Mouse (Mus musculus) forebrain, embryonic 14.5 days (tissue): ENCODE data around the gene Tbl3. TPM values are rescaled to one million over a fixed set of nuclear protein-coding genes. Genes with fewer than 3 reads are reported as not detected.
A peak's percentile ranks its signal among the peaks of the same experiment; 100 is the strongest.

Experiments
- ATAC-seq: fragments of 200-750 bp; cut with Nextera tagmentation; 2 replicates; pipeline ENCODE4 v1.8.0; 2017; ENCODE audit warnings: mild to moderate bottlenecking, moderate library complexity
- DNase-seq: peaks from one replicate; pipeline ENCODE4 v3.0.0-alpha.2; 2015; ENCODE audit warnings: low spot score
- H3K27ac ChIP-seq: fragments of 300-500 bp; sonication (generic); 2 replicates; pipeline ENCODE4 v1.5.1; 2014; ENCODE audit warnings: low read depth, mild to moderate bottlenecking, control low read depth, low read length, moderate library complexity
- H3K27me3 ChIP-seq: fragments of 300-500 bp; sonication (generic); replicated peaks from 2 replicates; pipeline ENCODE4 v1.6.1; 2014; ENCODE audit warnings: low read length, control low read depth, mixed read lengths; ENCODE audit not compliant: control insufficient read depth, insufficient read depth
- H3K36me3 ChIP-seq: fragments of 300-500 bp; sonication (generic); 2 replicates; pipeline ENCODE4 v1.6.1; 2014; ENCODE audit warnings: low read length, control low read depth; ENCODE audit not compliant: control insufficient read depth, insufficient read depth
- H3K4me1 ChIP-seq: fragments of 300-500 bp; sonication (generic); 2 replicates; pipeline ENCODE4 v1.6.1; 2014; ENCODE audit warnings: antibody characterized with exemption, low read length, control low read depth; ENCODE audit not compliant: control insufficient read depth, insufficient read depth
- H3K4me2 ChIP-seq: fragments of 300-500 bp; sonication (generic); 2 replicates; pipeline ENCODE4 v1.6.1; 2014; ENCODE audit warnings: mild to moderate bottlenecking, control low read depth, low read length
- H3K4me3 ChIP-seq: fragments of 300-500 bp; sonication (generic); 2 replicates; pipeline ENCODE4 v1.5.1; 2014; ENCODE audit warnings: low read depth, low read length, control low read depth
- H3K9ac ChIP-seq: fragments of 300-500 bp; sonication (generic); 2 replicates; pipeline ENCODE4 v1.6.1; 2014; ENCODE audit warnings: mild to moderate bottlenecking, low read length, control low read depth, moderate library complexity
- H3K9me3 ChIP-seq: fragments of 300-500 bp; sonication (generic); replicated peaks from 2 replicates; pipeline ENCODE4 v1.6.1; 2016; ENCODE audit warnings: low read length, control low read depth, mixed read lengths; ENCODE audit not compliant: control insufficient read depth
- whole genome bisulfite sequencing: fragments of 180-500 bp; shearing (Covaris S2); extraction: QIAGEN DNeasy Blood & Tissue Kit; methylation state at CpG from one replicate; pipeline ENCODE4 v1.1.7; 2014; 5-methylcytosine and 5-hydroxymethylcytosine counted together
- polyA plus RNA-seq: library from polyadenylated mRNA; unstranded; fragments of >200 nt; fragmentation: Nextera tagmentation; extraction: Ambion mirVana; gene quantifications from 2 replicates; pipeline ENCODE4 v1.2.1, GENCODE M21; 2014

Gene Tbl3
- polyA plus RNA-seq, 1 experiment from 2014 or later: 86.1 TPM

- H3K9ac ChIP-seq: no peak overlapping the region
- no peaks in the 10 kb centered on the region for H3K27me3 ChIP-seq
- no peak overlapping the region for H3K4me3 ChIP-seq
- peaks cover 14% of the 10 kb centered on the region for H3K36me3 ChIP-seq
- DNase-seq (peak; percentile 57), ATAC-seq (no peak)
- 35% methylated on average over 2 of the region's 2 CpGs for WGBS
- no peak overlapping the region for H3K27ac ChIP-seq
- peaks cover 2% of the 10 kb centered on the region for H3K4me1 ChIP-seq
- no peaks in the 10 kb centered on the region for H3K9me3 ChIP-seq
- no peak overlapping the region for H3K4me2 ChIP-seq
These were observed 1.2 kb upstream of the Tbl3 start for GRCm38 (mm10) chr17:24708646-24709045.

GRCm38 (mm10) chr17:24707801-24708425, 453 bp upstream of the Tbl3 start:
- peak overlapping the region; percentile 69 for H3K9ac ChIP-seq
- H3K4me1 ChIP-seq: peaks cover 2% of the 10 kb centered on the region
- 7% methylated on average over 24 of the region's 24 CpGs for WGBS
- no peaks in the 10 kb centered on the region for H3K9me3 ChIP-seq
- H3K27ac ChIP-seq: peak overlapping the region; percentile 72; the same call in 1 of the 2 replicates
- H3K27me3 ChIP-seq: no peaks in the 10 kb centered on the region
- H3K36me3 ChIP-seq: peaks cover 18% of the 10 kb centered on the region
- peak overlapping the region; percentile 65 for H3K4me3 ChIP-seq
- peak overlapping the region; percentile 81 for H3K4me2 ChIP-seq
- ATAC-seq (peak; percentile 57), DNase-seq (no peak)

- Histone ChIP-seq H3K4me2 (no peak overlapping the region), H3K9me3 (no peaks in the 10 kb centered on the region), H3K27ac (no peak overlapping the region), H3K9ac (no peak overlapping the region), H3K36me3 (peaks cover 38% of the 10 kb centered on the region), H3K4me3 (no peak overlapping the region), H3K27me3 (no peaks in the 10 kb centered on the region), H3K4me1 (peaks cover 2% of the 10 kb centered on the region)
- ATAC-seq (no peak), DNase-seq (no peak)
- 95% methylated on average over 3 of the region's 3 CpGs for WGBS
These were observed 1.6 kb downstream of the Tbl3 start for GRCm38 (mm10) chr17:24705821-24706220.

- Histone ChIP-seq H3K36me3 (peaks cover 51% of the 10 kb centered on the region), H3K27me3 (no peaks in the 10 kb centered on the region), H3K9ac (no peak overlapping the region), H3K4me3 (no peak overlapping the region), H3K4me1 (peaks cover 6% of the 10 kb centered on the region; the same call in 1 of the 2 replicates), H3K9me3 (no peaks in the 10 kb centered on the region), H3K4me2 (no peak overlapping the region), H3K27ac (no peak overlapping the region)
- DNase-seq: no peak
- no peak for ATAC-seq
- 91% methylated on average over 9 of the region's 9 CpGs for WGBS
These were observed 6.2 kb downstream of the Tbl3 start for GRCm38 (mm10) chr17:24701251-24701650.

GRCm38 (mm10) chr17:24699473-24699872, 8.0 kb downstream of the Tbl3 start:
- Histone ChIP-seq H3K4me1 (peaks cover 11% of the 10 kb centered on the region), H3K9me3 (no peaks in the 10 kb centered on the region), H3K4me2 (no peak overlapping the region), H3K36me3 (peaks cover 45% of the 10 kb centered on the region), H3K9ac (no peak overlapping the region), H3K27ac (no peak overlapping the region), H3K4me3 (no peak overlapping the region), H3K27me3 (no peaks in the 10 kb centered on the region)
- DNase-seq (no peak), ATAC-seq (no peak)
- WGBS: 83% methylated on average over 2 of the region's 2 CpGs

GRCm38 (mm10) chr17:24698715-24699114, 8.7 kb downstream of the Tbl3 start:
- 67% methylated on average over 9 of the region's 9 CpGs for WGBS

GRCm38 (mm10) chr17:24697985-24698384, 9.5 kb downstream of the Tbl3 start:
- no peak for DNase-seq
- no peak overlapping the region for H3K9ac ChIP-seq
- H3K4me2 ChIP-seq: no peak overlapping the region
- H3K9me3 ChIP-seq: no peaks in the 10 kb centered on the region
- peaks cover 38% of the 10 kb centered on the region for H3K36me3 ChIP-seq
- H3K4me1 ChIP-seq: peaks cover 11% of the 10 kb centered on the region
- ATAC-seq: no peak
- no peak overlapping the region for H3K27ac ChIP-seq
- H3K27me3 ChIP-seq: no peaks in the 10 kb centered on the region
- WGBS: 15% methylated on average over 5 of the region's 5 CpGs
- H3K4me3 ChIP-seq: no peak overlapping the region

More at GRCm38 (mm10) chr17:24698715-24699114, 8.7 kb downstream of the Tbl3 start:
- no peak for ATAC-seq
- H3K27me3 ChIP-seq: no peaks in the 10 kb centered on the region
- H3K36me3 ChIP-seq: peaks cover 37% of the 10 kb centered on the region
- no peak overlapping the region for H3K27ac ChIP-seq
- H3K9ac ChIP-seq: no peak overlapping the region
- H3K9me3 ChIP-seq: no peaks in the 10 kb centered on the region
- peaks cover 11% of the 10 kb centered on the region for H3K4me1 ChIP-seq
- no peak overlapping the region for H3K4me3 ChIP-seq
- H3K4me2 ChIP-seq: no peak overlapping the region
- DNase-seq: no peak

GRCm38 (mm10) chr17:24696011-24696697, 11.3 kb downstream of the Tbl3 start, which contains the start of the genes Gfer and Noxo1:
Gfer (minus strand) TSS chr17:24696156.
Noxo1 (plus strand) TSS chr17:24696234.
- Histone ChIP-seq H3K9ac (peak within 1 kb of the TSS; percentile 85), H3K27ac (peak within 1 kb of the TSS; percentile 80), H3K36me3 (peaks cover 23% of the 10 kb centered on the region), H3K4me3 (peak within 1 kb of the TSS; percentile 73), H3K9me3 (no peaks in the 10 kb centered on the region), H3K4me2 (peak within 1 kb of the TSS; percentile 80), H3K27me3 (no peaks in the 10 kb centered on the region), H3K4me1 (peaks cover 12% of the 10 kb centered on the region)
- DNase-seq (peak; percentile 87), ATAC-seq (peak; percentile 94)
- WGBS: under 1% methylated on average over 70 of the region's 76 CpGs
